Mouse (Mus musculus) lung, postnatal 14 days (tissue): Measurements from ENCODE around the gene Hsd3b4.
"Not testable (repeated sequence)": the region's sequence is repeated elsewhere in the genome, so short reads cannot be mapped to it uniquely, and the experiment has no call there.

Experiments used
- DNase-seq: peaks from one replicate; pipeline ENCODE4 v3.0.0; 2021

Hsd3b4 gene

GRCm38 (mm10) chr3:98510414-98510813 is at the start of gene Hsd3b4:
Gene Hsd3b4 (minus strand): TSS chr3:98510514.
- DNase-seq: not testable (repeated sequence)

- DNase-seq: not testable (repeated sequence)
Observed at GRCm38 (mm10) chr3:98550832-98551231, 40.5 kb upstream of the Hsd3b4 start.

GRCm38 (mm10) chr3:98550215-98550614 is 39.9 kb upstream of the Hsd3b4 start:
- not testable (repeated sequence) for DNase-seq

- DNase-seq: not testable (repeated sequence)
Observed at GRCm38 (mm10) chr3:98548495-98548894, 38.2 kb upstream of the Hsd3b4 start.

- DNase-seq: not testable (repeated sequence)
Observed at GRCm38 (mm10) chr3:98547641-98548040, 37.3 kb upstream of the Hsd3b4 start.

GRCm38 (mm10) chr3:98524978-98525377 is 14.7 kb upstream of the Hsd3b4 start:
- not testable (repeated sequence) for DNase-seq

- DNase-seq: not testable (repeated sequence)
Observed at GRCm38 (mm10) chr3:98524552-98524951, 14.2 kb upstream of the Hsd3b4 start.

GRCm38 (mm10) chr3:98522779-98523178 is 12.5 kb upstream of the Hsd3b4 start:
- DNase-seq: not testable (repeated sequence)

- DNase-seq: not testable (repeated sequence)
Observed at GRCm38 (mm10) chr3:98507229-98507628, 3.1 kb downstream of the Hsd3b4 start.

- DNase-seq: not testable (repeated sequence)
Observed at GRCm38 (mm10) chr3:98497401-98497800, 12.9 kb downstream of the Hsd3b4 start.

- DNase-seq: not testable (repeated sequence)
Observed at GRCm38 (mm10) chr3:98496762-98497161, 13.6 kb downstream of the Hsd3b4 start.

GRCm38 (mm10) chr3:98495055-98495454 is 15.3 kb downstream of the Hsd3b4 start:
- DNase-seq: not testable (repeated sequence)

- not testable (repeated sequence) for DNase-seq
Observed at GRCm38 (mm10) chr3:98494184-98494583, 16.1 kb downstream of the Hsd3b4 start.

- DNase-seq: not testable (repeated sequence)
Observed at GRCm38 (mm10) chr3:98471499-98471898, 38.8 kb downstream of the Hsd3b4 start.

GRCm38 (mm10) chr3:98471057-98471456 is 39.3 kb downstream of the Hsd3b4 start:
- not testable (repeated sequence) for DNase-seq

- DNase-seq: not testable (repeated sequence)
Observed at GRCm38 (mm10) chr3:98469323-98469722, 41.0 kb downstream of the Hsd3b4 start.

- not testable (repeated sequence) for DNase-seq
Observed at GRCm38 (mm10) chr3:98457026-98457425, 53.3 kb downstream of the Hsd3b4 start, which contains the start of gene Gm4450. Gene Gm4450 (minus strand): TSS chr3:98457126.

- not testable (repeated sequence) for DNase-seq
Observed at GRCm38 (mm10) chr3:98453786-98454185, 56.5 kb downstream of the Hsd3b4 start.
